Mouse (Mus musculus): ENCODE results near the gene Chrd.

GRCm38 (mm10) chr16:20699266-20699665 is 33.7 kb upstream of the Chrd start:
- no peak for TF ChIP-seq CTCF (IDR thresholded peaks at IDR 0.05; ENCODE audit: control insufficient read depth, insufficient read depth, low read length)
- no peak for TF ChIP-seq POLR2A (IDR thresholded peaks at IDR 0.05; ENCODE audit: borderline replicate concordance, control insufficient read depth, low read depth, low read length)
